In genomic region chr2:22795087-22795486, GRCm38 (mm10) we compare ENCODE assay signal across 25 mouse cellular contexts. TPM values are rescaled to one million over a fixed set of nuclear protein-coding genes. Genes with fewer than 3 reads are reported as not detected.
DNase-seq lines count a peak whose midpoint lies in the region; ATAC-seq and TF ChIP-seq lines count a peak whose summit lies in the region.
"Had no signal": no experiment of that assay in that cellular context is flagged by ENCODE, and none has a peak within 500 bp of the region (broad histone marks: within the 10 kb centered on the region; RNA-seq: fewer than 3 reads in every experiment).

No protein-coding gene starts in this region.

- no peaks in the 10 kb centered on the region for H3K9me3 ChIP-seq in kidney, embryonic 15.5 days (replicated peaks)
- H3K9me3 ChIP-seq: embryonic facial prominence, embryonic 13.5 days; forebrain, embryonic 15.5 days; hindbrain, embryonic 15.5 days had no signal

- 90% methylated on average over 3 of the region's 3 CpGs for WGBS in spleen, adult 2 months
- 75% methylated on average over 3 of the region's 3 CpGs for WGBS in kidney, embryonic 15.5 days

- TF ChIP-seq CTCF in spleen, adult 2 months (IDR thresholded peaks at IDR 0.05; ENCODE audit: extremely low read depth, insufficient read depth, insufficient read length, insufficient replicate concordance): no peak

- no peak overlapping the region for H3K4me3 ChIP-seq in spleen, adult 2 months (ENCODE audit: extremely low read depth, insufficient read depth, insufficient read length)
- no peak overlapping the region for H3K4me3 ChIP-seq in kidney, embryonic 15.5 days (replicated peaks)
- H3K4me3 ChIP-seq: embryonic facial prominence, embryonic 10.5 days; embryonic facial prominence, embryonic 13.5 days; erythroblast, embryonic 14.5 days; forebrain, embryonic 12.5 days; forebrain, embryonic 15.5 days; heart, adult 2 months; hindbrain, embryonic 12.5 days; hindbrain, embryonic 15.5 days had no signal

- no peak overlapping the region for H3K4me2 ChIP-seq in kidney, embryonic 15.5 days
- H3K4me2 ChIP-seq: embryonic facial prominence, embryonic 13.5 days; forebrain, embryonic 12.5 days; forebrain, embryonic 15.5 days; heart, embryonic 11.5 days; hindbrain, embryonic 12.5 days; hindbrain, embryonic 15.5 days had no signal

- 0 out of 2 replicates have a peak overlapping the region, but pooled peaks have one; percentile 9 for H3K27ac ChIP-seq in spleen, adult 2 months (ENCODE audit: insufficient read depth, low read length)
- H3K27ac ChIP-seq in kidney, embryonic 15.5 days: no peak overlapping the region
- H3K27ac ChIP-seq: embryonic facial prominence, embryonic 10.5 days; embryonic facial prominence, embryonic 13.5 days; forebrain, embryonic 12.5 days; forebrain, embryonic 15.5 days; heart, adult 2 months; hindbrain, embryonic 12.5 days; hindbrain, embryonic 15.5 days had no signal

- H3K9ac ChIP-seq in kidney, embryonic 15.5 days: no peak overlapping the region
- H3K9ac ChIP-seq: embryonic facial prominence, embryonic 13.5 days; forebrain, embryonic 12.5 days; forebrain, embryonic 15.5 days; hindbrain, embryonic 12.5 days; hindbrain, embryonic 15.5 days had no signal

- ATAC-seq in megakaryocyte, adult 5-6 weeks (ENCODE audit: poor library complexity, severe bottlenecking): 0 out of 2 replicates have a peak, but pooled peaks have one; percentile 22
- no peak for ATAC-seq in kidney, embryonic 15.5 days (replicated peaks; ENCODE audit: low FRiP score)
- ATAC-seq: forebrain, embryonic 15.5 days had no signal

- H3K27me3 ChIP-seq in spleen, adult 2 months (ENCODE audit: control insufficient read depth, insufficient read depth, low read length): no peaks in the 10 kb centered on the region
- H3K27me3 ChIP-seq in kidney, embryonic 15.5 days: no peaks in the 10 kb centered on the region
- H3K27me3 ChIP-seq: embryonic facial prominence, embryonic 13.5 days; forebrain, embryonic 12.5 days; forebrain, embryonic 15.5 days; hindbrain, embryonic 12.5 days; hindbrain, embryonic 15.5 days had no signal

- TF ChIP-seq POLR2A in spleen, adult 2 months (IDR thresholded peaks at IDR 0.05; ENCODE audit: low read depth, low read length): no peak

- no peak for DNase-seq in spleen, adult 2 months (ENCODE audit: low read depth in 1 of 2, low spot score in 2 of 2)
- DNase-seq in spleen, adult 12 weeks (ENCODE audit: low spot score): no peak
- DNase-seq in induced T-regulatory cell, adult 2 months (ENCODE audit: low read depth): peak; percentile 29
- no peak for DNase-seq in adrenal gland, postnatal 25 days
- no peak for DNase-seq in cerebellum, postnatal 25 days
- DNase-seq: adrenal gland, adult 8-10 months; adrenal gland, postnatal 36 days; B cell, adult 2 months; cerebellum, adult 11 months; cerebellum, adult 2 months; cerebellum, adult 9-11 months; cerebellum, postnatal 36 days; embryo, embryonic 11 days; gastrocnemius, postnatal 25 days; heart, adult 2 months had no signal

- H3K36me3 ChIP-seq in spleen, adult 2 months (ENCODE audit: control insufficient read depth, insufficient read depth, low read length): peaks cover 6% of the 10 kb centered on the region
- H3K36me3 ChIP-seq in kidney, embryonic 15.5 days: no peaks in the 10 kb centered on the region
- H3K36me3 ChIP-seq: embryonic facial prominence, embryonic 10.5 days; embryonic facial prominence, embryonic 13.5 days; forebrain, embryonic 12.5 days; forebrain, embryonic 15.5 days; hindbrain, embryonic 12.5 days; hindbrain, embryonic 15.5 days had no signal

- H3K4me1 ChIP-seq in spleen, adult 2 months (ENCODE audit: control insufficient read depth, insufficient read depth, insufficient read length): peaks cover 9% of the 10 kb centered on the region
- H3K4me1 ChIP-seq in kidney, embryonic 15.5 days: no peaks in the 10 kb centered on the region
- H3K4me1 ChIP-seq: embryonic facial prominence, embryonic 10.5 days; embryonic facial prominence, embryonic 13.5 days; forebrain, embryonic 12.5 days; forebrain, embryonic 15.5 days; hindbrain, embryonic 12.5 days; hindbrain, embryonic 15.5 days had no signal

RNA-seq across cellular contexts. Expression of gene Apbb1ip, which starts 21.2 kb away (rescaled TPM):
- polyA plus RNA-seq in spleen, adult 2 months (2012; rRNA removed): 24.8 and 28.0 TPM in 2 replicates
- 194 and 206 TPM in 2 replicates for total RNA-seq in megakaryocyte, adult 5-6 weeks (2015)
- 27.6 and 49.7 TPM in 2 replicates for total RNA-seq in megakaryocyte, adult 5-6 weeks (2017)
- polyA plus RNA-seq in kidney, embryonic 15.5 days (2015; fragmentation: Nextera tagmentation; extraction: Ambion mirVana): 2.4 and 2.5 TPM in 2 replicates
- total RNA-seq in adrenal gland, postnatal 25 days (2021): 1.8 and 2.4 TPM in 2 replicates
